Mouse (Mus musculus) CH12F3 (cell line): ENCODE data around the gene Olfr901.
"Not testable (repeated sequence)": the region's sequence is repeated elsewhere in the genome, so short reads cannot be mapped to it uniquely, and the experiment has no call there.

Experiments
- in situ Hi-C: fragments of 300-500 bp; cut with MboI; formaldehyde crosslinking; loops from 2 replicates; pipeline ENCODE4 v1.14.3; 2020; ENCODE audit warnings: low sequenced_read_pairs

The Olfr901 gene

DNA sequence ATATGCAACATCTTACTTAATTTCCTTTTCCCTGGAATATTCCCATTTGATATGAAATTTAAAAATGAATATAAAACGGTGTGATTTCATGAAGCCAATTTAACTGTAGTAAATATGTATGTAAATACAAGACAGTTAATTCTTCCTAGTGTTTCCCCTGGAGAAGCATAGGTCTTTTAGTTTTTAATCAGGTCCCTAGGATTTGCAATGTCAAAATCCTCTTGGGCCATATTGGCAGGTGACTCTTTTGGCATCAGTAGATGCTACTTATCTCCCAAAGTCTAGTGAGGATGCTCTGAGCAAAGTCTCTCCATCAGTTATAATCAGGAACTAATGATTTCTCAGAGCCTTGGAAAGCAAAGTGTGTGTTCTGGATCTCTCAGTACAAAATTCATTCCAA is at the start of gene Olfr901:
TSS of gene Olfr901 (plus strand) at position 301 of the 400 bp plus-strand sequence.
- in situ Hi-C loops = no loop called here

- in situ Hi-C loops = no loop called here
Observed at GRCm38 (mm10) chr9:38401398-38401797, 27.9 kb upstream of the Olfr901 start, which contains the start of gene Olfr147. Olfr147 (plus strand) TSS chr9:38401698.

- in situ Hi-C loops = not testable (repeated sequence)
Observed at GRCm38 (mm10) chr9:38407502-38407901, 21.8 kb upstream of the Olfr901 start.

DNA sequence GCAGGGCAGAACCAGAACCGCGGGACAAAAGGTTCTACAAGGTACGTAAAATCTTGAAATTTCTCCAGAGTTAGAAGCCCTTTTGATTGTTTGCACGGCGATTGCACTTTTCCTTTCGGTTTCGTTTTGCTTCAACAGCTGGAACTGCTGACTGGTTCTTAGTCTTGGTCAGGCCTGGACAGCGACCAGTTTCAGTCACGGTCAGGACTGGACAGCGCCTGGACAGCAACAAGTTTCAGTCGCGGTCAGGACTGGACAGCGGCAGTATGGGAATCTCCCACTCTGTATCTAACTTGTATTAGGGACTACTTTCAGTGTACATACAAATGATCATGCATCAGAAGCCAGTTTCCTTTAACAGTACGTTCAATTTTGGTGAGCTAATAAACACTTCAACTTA is 15.8 kb upstream of the Olfr901 start:
- in situ Hi-C loops = not testable (repeated sequence)

DNA sequence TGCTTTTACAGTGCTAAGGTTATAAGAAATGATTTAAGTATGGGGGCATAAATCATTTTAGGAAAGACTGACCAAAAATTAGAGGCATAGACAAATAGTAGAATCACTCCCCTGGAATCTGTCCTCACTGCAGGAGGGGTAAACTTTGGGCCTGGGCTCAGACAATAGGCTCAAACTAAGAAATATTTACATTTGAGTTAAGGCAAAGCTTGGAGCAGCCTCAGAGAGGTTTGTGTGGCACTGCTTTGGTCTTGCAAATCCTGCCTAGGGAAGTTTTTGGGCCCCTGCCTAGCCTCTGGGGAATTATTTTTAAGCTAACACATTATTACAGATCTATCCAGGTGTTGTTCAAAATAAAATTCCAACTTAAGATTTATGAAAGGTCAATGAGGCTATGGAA is 5.5 kb upstream of the Olfr901 start:
- in situ Hi-C loops = no loop called here

- in situ Hi-C loops = no loop called here
Observed at GRCm38 (mm10) chr9:38427026-38427425, 2.2 kb upstream of the Olfr901 start.

DNA sequence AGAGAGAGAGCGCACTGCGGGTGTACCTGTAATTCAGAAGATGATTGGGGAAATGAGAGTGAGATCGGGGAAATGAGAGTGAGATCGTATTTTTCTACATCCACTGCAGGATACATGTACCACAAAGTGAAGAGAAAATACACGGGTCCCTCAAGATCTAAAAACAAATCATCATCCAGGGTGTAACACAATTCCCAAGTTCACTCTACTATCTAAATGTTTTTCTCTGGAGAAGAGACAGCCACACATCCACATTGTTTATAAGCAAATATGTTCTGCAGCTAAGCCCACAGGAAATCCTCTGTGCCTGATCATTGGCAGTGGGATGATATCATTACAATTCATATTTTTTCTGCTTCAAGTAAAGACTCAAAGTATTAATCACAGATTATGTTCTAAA is 18.1 kb downstream of the Olfr901 start, which contains the start of gene Olfr902:
TSS of gene Olfr902 (plus strand) at position 301 of the 400 bp plus-strand sequence.
- in situ Hi-C loops = no loop called here

GRCm38 (mm10) chr9:38462844-38463243 is 33.6 kb downstream of the Olfr901 start, which contains the start of gene Olfr904:
Olfr904 (plus strand) TSS chr9:38463144.
- in situ Hi-C loops = no loop called here

GRCm38 (mm10) chr9:38470807-38471206 is 41.6 kb downstream of the Olfr901 start, which contains the start of gene Olfr905:
Olfr905 (plus strand) TSS chr9:38471107.
- in situ Hi-C loops = no loop called here
